Mouse (Mus musculus) megakaryocyte-erythroid progenitor cell, adult 5-6 weeks (primary cell): ENCODE data around the gene Ltbp2. TPM values are rescaled to one million over a fixed set of nuclear protein-coding genes. Genes with fewer than 3 reads are reported as not detected.

Experiments
- ATAC-seq: replicated peaks from 2 replicates; pipeline ENCODE4 v1.8.0; 2016; ENCODE audit warnings: mild to moderate bottlenecking, inconsistent platforms; ENCODE audit not compliant: severe bottlenecking, poor library complexity, low FRiP score, low TSS enrichment
- total RNA-seq, 2 experiments: library from RNA; stranded (forward) in 1 of 2; stranded (reverse) in 1 of 2; fragments of 200-1000, 215-1000 nt in 1 of 2; fragments of >200 nt in 1 of 2; fragmentation: Nextera tagmentation in 1 of 2; gene quantifications; 2 replicates each; pipeline ENCODE4 v1.2.3; 2014 to 2017

The Ltbp2 gene
- total RNA-seq, 2 experiments from 2014 or later: not detected

DNA sequence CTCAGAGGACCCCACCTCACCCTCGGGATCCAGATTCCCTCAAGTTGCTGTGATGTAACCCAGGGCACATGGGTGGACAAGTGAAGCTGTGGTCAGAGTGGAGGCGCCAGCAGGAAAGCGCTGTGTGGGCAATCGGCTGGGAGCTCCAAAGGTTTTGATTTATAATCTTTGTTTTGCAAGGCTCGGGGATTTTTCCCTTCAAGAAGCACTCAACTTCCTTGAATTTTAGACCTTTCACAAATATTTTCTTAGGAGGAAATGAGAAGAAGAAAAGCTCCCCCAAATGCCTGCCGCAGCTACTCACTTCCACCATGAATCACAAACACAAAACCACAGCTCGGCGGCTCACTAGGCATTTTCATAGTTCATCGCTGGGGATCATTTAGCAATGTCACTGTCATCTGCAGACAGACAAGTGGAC is 29.7 kb downstream of the Ltbp2 start:
- ATAC-seq: no peak

DNA sequence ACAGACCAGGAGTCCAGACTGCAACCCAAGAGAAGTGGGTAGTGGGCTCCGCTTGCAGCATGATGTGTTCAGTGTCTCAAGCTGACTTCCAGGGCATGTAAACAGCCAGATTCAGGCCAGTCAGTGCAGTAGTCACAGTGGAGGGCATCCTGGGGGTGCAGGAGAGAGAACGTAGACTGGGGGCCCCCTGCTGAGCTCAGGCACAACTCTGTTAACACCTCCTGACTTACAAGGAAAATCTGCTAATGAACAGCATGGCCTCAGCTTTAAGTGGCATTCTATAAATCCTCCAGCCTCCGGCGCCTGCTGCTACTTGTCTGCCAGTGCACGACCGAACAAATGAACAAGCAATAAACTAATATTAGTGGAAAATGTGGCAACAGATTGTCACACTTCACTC is 33.6 kb downstream of the Ltbp2 start:
- ATAC-seq: no peak

DNA sequence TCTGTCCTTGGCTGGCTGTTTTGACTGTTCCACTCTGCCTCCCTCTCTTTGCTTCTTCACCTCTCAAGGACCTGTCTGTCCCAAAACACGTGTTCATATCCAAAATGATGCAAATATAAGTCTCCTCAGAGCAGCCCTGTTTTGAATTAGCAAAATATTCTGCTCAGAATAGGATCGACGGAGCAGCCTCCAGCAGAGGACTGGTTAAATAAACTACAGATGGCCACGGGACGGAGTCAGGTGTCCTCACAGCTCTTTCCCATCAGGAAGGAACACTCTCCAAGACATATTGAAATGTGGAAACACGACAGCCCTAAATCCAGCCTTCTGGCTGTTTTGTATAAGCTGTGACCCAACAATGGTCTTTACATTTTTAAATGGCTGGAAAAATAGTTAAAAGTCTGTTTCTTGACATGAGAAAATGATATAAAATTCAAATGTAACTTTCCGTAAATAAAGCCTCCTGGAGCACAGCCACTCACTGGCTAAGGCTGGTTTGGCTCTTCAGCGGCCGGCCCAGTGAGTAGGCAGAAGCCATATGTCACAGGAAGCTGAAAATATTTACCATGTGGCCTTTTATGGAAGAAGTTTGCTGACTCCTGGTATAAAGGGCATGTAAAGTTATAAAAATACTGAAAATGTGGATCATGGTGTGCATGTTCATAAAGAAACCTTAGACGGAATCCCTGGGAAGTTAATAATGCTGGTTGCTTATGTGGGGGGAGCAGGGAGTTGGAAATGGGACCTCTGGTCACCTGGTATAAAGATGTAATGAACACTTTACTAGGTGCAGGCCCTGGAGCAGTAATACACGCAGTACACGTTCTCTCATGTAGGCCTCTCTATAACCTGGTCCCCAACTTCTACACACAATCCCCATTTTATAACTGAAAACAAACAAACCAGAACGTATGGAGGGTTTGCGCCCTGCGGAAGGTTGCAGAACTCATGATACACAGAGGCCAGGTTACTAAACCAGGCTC is 34.9 kb downstream of the Ltbp2 start:
- ATAC-seq: no peak

DNA sequence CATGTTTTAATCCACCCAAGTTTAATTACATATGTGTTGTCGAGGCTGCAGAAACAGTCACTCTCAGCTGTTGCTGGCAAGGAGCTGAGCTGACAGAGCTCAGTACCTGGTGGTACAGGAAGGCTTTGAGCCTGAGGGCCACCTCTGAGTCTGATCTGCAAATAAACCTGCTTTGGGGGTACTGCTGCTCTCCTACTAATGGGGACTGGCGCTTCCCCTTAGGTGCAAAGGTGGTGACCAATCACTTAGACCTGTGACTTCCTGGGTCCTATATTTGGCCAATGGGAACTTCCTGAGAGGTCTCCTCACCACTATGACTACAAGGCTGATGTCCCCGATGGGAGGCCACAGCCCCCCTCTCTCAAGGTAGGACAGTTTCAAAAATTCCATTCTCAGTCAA is 35.6 kb downstream of the Ltbp2 start:
- ATAC-seq: no peak

DNA sequence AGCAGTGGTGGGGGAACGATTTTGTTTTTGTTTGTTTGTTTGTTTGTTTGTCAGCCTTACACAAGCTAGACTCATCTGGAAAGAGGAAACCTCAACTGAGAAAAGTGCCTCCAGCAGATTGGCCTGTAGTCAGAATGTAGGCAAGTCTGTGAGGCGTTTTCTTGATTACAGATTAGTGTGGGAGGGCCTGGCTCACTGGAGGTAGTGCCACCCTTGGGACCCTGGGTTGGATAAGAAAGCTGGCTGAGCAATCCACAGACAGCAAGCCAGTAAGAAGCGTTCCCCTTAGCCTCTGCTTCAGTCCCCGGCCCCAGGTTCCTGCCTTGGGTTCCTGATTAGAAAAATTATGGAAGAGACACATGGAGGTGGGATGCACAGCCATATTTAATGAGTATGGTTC is 36.4 kb downstream of the Ltbp2 start:
- no peak for ATAC-seq

DNA sequence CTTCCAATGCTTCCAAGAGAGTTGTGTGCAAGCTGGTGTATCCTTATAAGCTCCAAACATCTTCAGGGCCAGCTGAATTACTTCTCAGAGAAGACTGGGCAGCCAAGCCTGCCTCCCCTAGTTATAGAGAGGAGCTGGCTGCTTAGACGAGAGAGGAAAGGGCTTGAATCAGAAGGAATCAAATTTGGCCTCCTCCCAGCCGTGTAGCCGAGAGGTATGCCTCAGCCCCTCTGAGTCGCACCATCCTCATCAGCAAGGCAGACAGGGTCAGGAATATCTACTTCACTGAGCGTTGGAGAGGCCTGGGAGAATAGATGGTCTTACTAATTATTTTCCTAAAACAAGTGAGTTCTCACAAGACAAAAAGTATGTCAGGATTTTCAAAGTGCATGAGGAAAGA is 40.7 kb downstream of the Ltbp2 start:
- ATAC-seq: no peak

DNA sequence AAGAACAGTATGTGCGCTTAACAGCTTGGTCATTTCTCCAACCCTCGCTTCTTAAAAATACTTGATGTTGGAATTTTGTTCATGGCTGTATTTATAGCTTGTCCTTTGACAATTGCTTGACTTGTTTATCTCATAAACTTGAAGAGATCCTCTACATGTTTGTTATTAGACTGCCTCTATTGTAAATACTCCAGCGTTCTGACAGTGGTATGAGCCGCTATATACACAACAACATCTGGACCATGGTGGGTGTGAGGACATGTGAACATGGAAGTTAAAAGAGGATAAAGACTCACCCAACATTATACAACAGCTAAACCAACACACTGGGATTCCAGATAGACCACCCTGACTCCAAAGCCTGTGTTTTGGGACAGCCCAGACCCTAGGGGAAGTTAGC is 41.6 kb downstream of the Ltbp2 start:
- no peak for ATAC-seq

DNA sequence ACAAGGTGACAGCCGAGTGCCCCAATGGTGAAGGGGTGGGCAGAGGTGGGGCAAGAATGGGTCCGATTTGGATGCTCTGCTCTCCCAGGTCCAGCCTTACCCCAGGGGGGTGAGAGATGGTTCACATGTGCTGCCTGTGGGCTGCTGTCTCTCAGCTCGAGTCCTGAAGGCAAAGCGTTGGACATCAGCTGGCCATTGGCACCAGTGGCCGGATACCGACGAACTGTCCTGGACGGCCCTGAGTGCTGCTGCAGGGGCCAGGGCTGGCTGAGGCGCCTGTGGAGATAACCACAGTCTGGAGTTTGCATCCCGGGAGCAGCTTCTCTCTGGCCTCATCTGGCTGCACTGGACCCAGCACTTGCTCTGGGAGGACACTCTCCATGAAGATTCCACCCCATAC is 44.7 kb downstream of the Ltbp2 start:
- ATAC-seq: no peak

DNA sequence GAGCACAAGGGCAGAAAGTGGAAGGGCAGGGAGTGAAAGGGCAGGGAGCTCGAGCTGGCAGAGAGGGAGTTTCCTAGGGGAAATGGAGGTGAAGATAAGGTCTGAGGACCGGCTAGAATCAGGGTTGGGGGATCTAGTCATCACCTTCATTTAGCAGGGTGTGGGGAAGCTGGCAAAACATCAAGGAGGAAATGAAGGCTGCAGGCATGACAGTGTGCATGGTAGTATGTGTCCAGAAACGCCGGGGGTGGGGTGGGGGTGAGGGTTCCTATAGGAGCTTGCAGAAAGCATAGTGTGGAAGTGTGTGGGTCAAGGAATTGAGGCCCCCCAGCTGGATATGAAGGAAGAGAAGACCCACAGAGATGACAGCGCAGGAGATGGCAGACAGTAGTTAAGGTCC is 45.2 kb downstream of the Ltbp2 start:
- ATAC-seq: no peak

DNA sequence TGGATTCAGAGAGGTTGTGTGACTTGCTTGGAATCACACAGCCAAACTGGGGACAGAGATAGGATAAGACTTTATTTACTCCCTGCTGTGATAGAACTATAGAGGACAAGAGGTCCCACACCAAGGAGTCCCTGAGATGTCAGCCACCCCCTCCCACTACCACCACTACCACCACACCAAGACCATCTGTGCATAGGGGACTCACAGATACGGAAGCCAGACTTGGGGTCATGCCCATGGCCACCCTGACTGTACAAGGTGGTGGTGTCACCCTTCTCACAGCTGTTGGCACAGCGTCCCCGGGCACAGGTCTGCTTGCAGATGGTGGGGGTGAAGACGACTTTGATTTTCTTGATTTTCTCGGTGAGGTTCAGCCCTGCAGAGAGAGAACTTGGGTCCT is 45.9 kb downstream of the Ltbp2 start:
- no peak for ATAC-seq

DNA sequence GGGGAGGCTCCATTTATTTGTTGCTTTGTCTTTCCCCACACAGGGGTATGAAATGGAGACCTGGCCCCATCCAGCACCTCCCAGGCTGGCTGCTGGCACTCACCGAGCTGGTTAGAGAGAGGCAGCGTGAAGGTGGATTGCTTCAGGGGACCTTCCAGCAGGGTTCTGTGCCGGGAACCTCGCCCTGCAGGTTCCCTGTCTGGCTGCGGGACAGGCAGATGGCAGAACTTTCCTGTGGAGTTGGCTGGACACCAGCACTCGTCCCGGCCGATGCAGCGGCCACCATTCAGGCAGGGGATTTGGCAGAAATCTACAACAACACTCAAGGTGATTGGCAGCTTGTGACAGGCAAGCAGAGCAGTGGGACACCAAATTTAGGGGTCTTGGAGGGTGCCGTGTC is 46.4 kb downstream of the Ltbp2 start:
- no peak for ATAC-seq

DNA sequence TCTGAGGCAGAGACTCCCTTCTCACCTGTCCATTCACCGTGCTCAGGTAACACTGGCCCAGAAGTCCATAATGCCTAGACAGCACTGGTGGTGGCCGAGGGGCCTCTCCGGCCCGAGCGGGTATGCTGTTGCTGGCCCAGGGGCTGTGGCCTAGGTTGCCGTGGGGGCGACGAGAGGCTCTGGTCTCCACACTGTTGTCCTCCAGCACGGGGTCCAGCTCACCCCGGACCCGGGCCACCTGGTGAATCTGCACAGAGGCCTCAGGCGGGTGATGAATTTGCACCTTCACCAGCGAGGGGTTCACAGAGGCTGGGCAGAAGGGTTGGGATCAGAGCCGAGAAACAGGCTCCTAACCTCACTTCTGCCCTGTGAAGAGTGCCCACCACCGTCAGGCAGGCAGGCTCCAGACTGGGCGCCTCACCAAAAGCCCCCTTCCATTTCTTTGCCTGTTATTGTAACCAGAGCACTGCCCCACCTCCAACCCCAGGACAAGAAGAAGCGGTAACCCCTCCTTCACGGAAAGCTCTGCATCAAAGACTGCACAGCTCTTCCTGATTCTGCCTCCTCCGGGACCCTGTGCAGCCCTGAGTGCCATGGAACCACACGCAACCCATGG is 47.1 kb downstream of the Ltbp2 start:
- no peak for ATAC-seq

DNA sequence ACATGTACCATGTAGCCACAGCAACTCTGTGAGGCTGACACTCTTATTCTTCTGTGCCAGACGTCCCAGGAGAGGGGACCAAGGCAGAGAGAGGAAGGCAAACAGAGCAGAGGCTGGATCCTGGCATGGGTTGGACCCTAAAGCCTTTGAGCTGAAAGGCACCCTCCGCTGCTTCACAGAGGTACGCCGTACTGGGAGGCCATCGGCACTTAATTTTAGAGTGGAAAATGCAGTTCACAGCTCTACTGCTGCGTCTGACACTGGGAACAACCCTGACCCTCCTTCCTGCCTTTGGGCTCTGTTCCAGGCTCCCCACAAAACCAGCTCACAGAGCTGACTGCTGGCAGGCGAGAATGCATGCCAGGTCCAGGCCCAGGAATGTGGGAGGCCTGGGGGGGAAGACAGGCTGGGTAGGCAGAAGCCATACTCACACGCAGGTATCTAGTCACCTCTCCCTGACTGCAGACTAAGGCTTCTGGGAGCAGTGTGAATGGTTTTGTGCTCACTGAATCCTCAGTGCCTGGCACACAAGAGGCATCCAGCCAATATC is 48.9 kb downstream of the Ltbp2 start:
- ATAC-seq: no peak

DNA sequence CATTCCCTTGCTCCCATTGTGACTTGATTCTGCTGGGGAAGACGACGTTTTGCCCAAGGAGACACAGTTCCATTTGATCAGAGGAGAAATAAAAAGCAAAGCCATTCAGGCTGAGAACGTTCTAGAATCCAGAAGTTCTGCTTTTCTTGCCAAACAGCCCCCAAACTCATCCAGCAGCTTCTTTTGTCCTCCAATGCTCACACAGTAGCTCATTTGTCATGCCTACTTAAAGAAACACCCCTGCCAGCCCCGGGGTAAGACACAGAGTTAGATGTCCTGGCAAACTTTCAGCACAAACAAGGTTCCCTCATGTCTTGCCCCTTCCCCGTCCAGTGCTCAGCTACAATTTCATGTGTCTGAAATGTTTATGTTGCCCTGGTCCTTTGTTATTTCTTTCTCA is 52.1 kb downstream of the Ltbp2 start:
- no peak for ATAC-seq

DNA sequence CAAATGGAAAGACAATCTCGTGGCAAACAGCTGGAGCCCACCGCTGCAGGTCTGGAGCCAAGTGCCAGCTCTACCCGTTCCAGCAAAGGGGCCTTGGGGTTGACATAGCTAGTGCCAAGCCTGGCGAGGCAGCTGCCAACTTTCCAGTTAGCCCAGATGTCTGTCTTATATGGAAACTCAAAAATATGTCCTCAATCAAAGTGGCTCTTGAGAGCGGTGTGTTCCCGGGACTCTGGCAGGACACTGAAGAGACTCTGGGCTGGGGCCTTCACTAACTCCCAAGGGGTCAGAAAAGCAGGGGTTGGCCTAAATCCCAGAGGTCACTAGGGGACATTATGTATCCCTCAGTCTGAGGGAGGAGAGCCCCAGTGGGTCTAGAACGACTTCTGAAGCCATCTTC is 52.7 kb downstream of the Ltbp2 start:
- ATAC-seq: no peak

DNA sequence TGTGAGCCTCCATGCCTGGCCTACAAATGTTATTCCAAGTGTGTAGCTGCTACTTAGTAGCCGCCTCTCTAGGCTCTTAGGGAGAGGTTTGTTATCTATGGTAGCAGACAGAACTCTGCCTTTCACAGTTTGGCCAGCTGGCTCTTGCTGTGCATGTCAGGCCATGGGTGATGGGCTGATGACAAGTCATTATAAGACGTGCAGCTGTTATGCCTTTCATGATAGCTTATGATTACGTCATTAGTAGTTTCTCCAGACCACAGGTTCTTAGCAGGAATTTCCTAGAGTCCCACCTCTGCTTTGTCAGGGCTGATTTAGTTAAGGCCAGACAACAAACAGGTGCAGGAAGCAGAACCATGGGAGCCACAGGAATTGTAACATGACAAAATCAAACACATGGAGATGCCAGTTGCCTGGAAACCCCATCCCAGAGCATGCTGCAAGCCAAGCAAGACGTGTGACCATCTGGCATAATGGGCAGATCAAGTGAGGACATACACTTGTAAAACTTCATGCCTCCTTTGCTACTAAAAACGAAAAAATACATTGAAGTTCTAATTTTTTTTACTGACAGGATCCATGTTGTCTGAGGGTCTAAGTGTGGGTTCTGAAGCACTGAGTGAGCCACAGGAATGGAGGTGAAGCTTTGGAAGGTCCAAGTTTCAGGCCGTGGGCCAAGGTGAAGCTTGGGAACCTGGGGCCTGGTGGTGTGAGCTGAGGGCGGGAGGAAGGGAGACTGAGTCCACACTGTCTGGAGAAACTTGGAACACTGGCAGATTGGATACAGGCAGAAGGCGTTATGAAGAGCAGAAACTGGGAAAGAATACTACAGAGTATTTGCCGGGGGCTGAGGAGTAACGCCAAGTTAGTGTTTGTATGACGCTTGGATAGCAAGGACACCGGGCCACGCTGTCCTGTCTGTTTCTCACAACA is 56.8 kb downstream of the Ltbp2 start:
- ATAC-seq: peak; percentile 98

DNA sequence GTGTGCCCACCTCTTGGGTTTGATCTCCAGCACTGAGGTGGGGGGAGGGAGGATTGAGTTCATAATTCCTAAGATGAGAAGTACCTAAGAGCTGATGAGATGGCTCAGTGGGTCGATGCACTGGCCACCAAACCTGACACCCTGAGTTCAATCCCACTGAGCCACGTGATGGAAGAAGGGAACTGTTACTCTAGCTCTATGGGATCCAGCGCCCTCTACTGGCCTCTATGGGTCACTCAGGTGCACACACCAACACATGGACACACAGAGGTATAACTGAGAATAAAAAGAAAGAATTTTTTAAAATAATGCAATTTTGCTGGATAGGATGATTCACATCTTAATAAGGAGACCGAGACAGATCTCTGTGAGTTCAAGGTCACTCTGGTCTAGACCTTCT is 57.8 kb downstream of the Ltbp2 start:
- no peak for ATAC-seq

DNA sequence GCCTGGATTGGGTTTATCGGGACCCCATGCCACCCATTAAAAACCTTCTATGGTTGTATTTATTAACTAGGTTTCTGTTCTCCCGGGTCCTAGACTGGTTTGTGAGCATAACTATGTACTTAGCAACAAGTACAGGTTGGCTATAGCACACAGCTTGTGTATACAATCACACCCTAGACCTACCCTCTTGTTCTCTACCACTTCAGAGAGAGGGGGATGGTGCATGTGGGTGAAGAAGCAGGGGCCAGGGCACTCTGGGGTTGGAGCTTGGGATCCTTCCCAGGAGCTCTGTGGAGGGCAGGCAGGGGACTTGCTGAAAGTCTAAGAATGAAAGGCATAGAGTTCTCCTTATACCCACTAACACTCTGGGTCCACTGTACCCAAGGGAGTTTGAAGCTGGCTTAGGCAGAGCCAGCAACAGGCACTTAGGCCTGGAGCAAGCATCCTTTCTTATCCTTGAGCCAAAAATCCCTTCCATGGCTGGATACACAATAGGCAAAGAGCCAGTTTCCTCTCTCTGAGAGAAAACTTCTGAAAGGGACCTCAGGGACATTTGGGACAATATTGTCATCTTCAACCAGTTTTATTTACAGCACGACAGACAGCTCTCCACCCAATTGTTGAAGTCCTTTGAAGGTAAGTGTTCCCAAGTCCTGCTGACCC is 61.5 kb downstream of the Ltbp2 start:
- ATAC-seq: no peak

DNA sequence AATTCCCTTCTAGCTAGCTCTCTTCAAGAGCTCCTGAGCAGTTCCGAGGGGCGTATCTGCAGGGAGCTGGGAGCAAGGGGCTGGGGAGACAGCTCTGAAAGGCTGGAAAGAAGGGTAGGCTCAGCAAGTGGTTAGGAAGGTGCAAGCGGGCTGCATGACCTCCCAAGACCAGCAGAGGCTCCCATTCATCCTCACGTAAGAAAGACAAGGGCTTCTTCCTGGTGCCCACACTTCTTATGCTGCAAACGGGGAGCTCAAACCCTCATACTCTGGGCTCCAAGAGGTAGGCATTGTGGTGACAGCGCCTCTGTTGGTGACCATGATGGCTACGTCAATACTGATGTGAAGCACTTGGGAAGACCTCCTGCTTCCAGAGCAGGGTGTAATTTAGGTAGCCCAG is 62.6 kb downstream of the Ltbp2 start:
- ATAC-seq: peak; percentile 69
